Mouse (Mus musculus): Measurements from ENCODE around the gene C2. TPM values are rescaled to one million over a fixed set of nuclear protein-coding genes. Genes with fewer than 3 reads are reported as not detected.

Gene C2
- polyA plus RNA-seq, 1 experiment from 2014 or later = 1.7 TPM

- Histone ChIP-seq H3K36me3 (ENCODE audit: control insufficient read depth, insufficient read depth, low read length) (peaks cover 9% of the 10 kb centered on the region; the same call in 1 of the 2 replicates), H3K27me3 (ENCODE audit: control insufficient read depth, insufficient read depth, low read length) (no peaks in the 10 kb centered on the region), H3K4me2 (replicated peaks; ENCODE audit: low read depth, low read length) (no peak overlapping the region), H3K4me3 (ENCODE audit: low read length) (no peak overlapping the region), H3K9me3 (ENCODE audit: control insufficient read depth, low read length) (no peaks in the 10 kb centered on the region), H3K27ac (ENCODE audit: low read depth, low read length) (no peak overlapping the region), H3K9ac (ENCODE audit: low read depth, low read length) (no peak overlapping the region), H3K4me1 (ENCODE audit: control insufficient read depth, insufficient read depth, low read length) (peaks cover 9% of the 10 kb centered on the region; the same call in 1 of the 2 replicates)
- WGBS = 66% methylated on average over 22 of the region's 24 CpGs
- no peak for ATAC-seq (ENCODE audit: low FRiP score, low TSS enrichment)
Observed at GRCm38 (mm10) chr17:34934031-34934430, 36.0 kb upstream of the C2 start.

GRCm38 (mm10) chr17:34932287-34932686, 34.2 kb upstream of the C2 start:
- peak overlapping the region; percentile 68 for H3K9ac ChIP-seq (ENCODE audit: low read depth, low read length)
- 79% methylated on average over 8 of the region's 8 CpGs for WGBS
- peak overlapping the region; percentile 97 for H3K4me2 ChIP-seq (replicated peaks; ENCODE audit: low read depth, low read length)
- peaks cover 9% of the 10 kb centered on the region; the same call in 1 of the 2 replicates for H3K36me3 ChIP-seq (ENCODE audit: control insufficient read depth, insufficient read depth, low read length)
- H3K27ac ChIP-seq (ENCODE audit: low read depth, low read length) = no peak overlapping the region
- no peaks in the 10 kb centered on the region for H3K9me3 ChIP-seq (ENCODE audit: control insufficient read depth, low read length)
- no peak for ATAC-seq (ENCODE audit: low FRiP score, low TSS enrichment)
- peaks cover 9% of the 10 kb centered on the region; the same call in 1 of the 2 replicates for H3K4me1 ChIP-seq (ENCODE audit: control insufficient read depth, insufficient read depth, low read length)
- H3K27me3 ChIP-seq (ENCODE audit: control insufficient read depth, insufficient read depth, low read length) = no peaks in the 10 kb centered on the region
- peak overlapping the region; percentile 58 for H3K4me3 ChIP-seq (ENCODE audit: low read length)

- H3K4me3 ChIP-seq (ENCODE audit: low read length) = peak overlapping the region; percentile 58
- peak overlapping the region; percentile 68 for H3K9ac ChIP-seq (ENCODE audit: low read depth, low read length)
- peak overlapping the region; percentile 97 for H3K4me2 ChIP-seq (replicated peaks; ENCODE audit: low read depth, low read length)
- no peaks in the 10 kb centered on the region for H3K9me3 ChIP-seq (ENCODE audit: control insufficient read depth, low read length)
- no peaks in the 10 kb centered on the region for H3K27me3 ChIP-seq (ENCODE audit: control insufficient read depth, insufficient read depth, low read length)
- ATAC-seq (ENCODE audit: low FRiP score, low TSS enrichment) = no peak; the same call in 1 of the 2 replicates
- H3K4me1 ChIP-seq (ENCODE audit: control insufficient read depth, insufficient read depth, low read length) = peaks cover 9% of the 10 kb centered on the region; the same call in 1 of the 2 replicates
- WGBS = 17% methylated on average over 14 of the region's 14 CpGs
- H3K27ac ChIP-seq (ENCODE audit: low read depth, low read length) = no peak overlapping the region
- peaks cover 9% of the 10 kb centered on the region; the same call in 1 of the 2 replicates for H3K36me3 ChIP-seq (ENCODE audit: control insufficient read depth, insufficient read depth, low read length)
Observed at GRCm38 (mm10) chr17:34931735-34932098, 33.7 kb upstream of the C2 start.

DNA sequence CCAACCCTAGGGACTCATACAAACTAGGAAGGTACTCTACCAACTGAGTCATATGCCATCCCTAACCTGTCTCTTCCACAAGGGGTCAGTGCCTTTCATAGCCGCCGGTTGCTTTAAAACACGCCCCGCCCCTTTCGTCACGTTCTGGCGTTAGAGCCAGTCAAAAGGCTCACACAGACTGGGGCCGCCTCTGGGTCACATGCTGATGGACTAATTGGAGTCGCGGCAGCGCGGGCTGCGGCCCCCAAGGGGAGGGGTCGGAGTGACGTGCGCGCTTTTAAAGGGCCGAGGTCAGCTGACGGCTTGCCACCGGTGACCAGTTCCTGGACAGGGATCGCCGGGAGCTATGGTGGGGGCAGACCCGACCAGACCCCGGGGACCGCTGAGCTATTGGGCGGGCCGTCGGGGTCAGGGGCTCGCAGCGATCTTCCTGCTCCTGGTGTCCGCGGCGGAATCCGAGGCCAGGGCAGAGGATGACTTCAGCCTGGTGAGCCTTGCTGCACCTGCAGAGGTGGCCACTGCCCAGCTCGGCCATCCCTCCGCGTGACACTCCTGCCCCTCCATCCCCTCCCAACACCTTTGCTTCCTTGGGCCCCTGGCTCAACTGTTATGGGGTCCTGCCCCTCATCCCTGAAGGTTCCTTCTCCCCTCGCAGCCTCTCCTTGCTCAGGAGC, 33.1 kb upstream of the C2 start, which contains the start of gene Neu1:
Gene Neu1 (plus strand): TSS at position 193 of the 674 bp plus-strand sequence.
- peak within 1 kb of the TSS; percentile 68 for H3K9ac ChIP-seq (ENCODE audit: low read depth, low read length)
- no peaks in the 10 kb centered on the region for H3K27me3 ChIP-seq (ENCODE audit: control insufficient read depth, insufficient read depth, low read length)
- H3K9me3 ChIP-seq (ENCODE audit: control insufficient read depth, low read length) = no peaks in the 10 kb centered on the region
- H3K4me3 ChIP-seq (ENCODE audit: low read length) = peak within 1 kb of the TSS; percentile 58
- peak; percentile 97 for ATAC-seq (ENCODE audit: low FRiP score, low TSS enrichment)
- peaks cover 9% of the 10 kb centered on the region; the same call in 1 of the 2 replicates for H3K4me1 ChIP-seq (ENCODE audit: control insufficient read depth, insufficient read depth, low read length)
- peaks cover 9% of the 10 kb centered on the region; the same call in 1 of the 2 replicates for H3K36me3 ChIP-seq (ENCODE audit: control insufficient read depth, insufficient read depth, low read length)
- H3K27ac ChIP-seq (ENCODE audit: low read depth, low read length) = no peak within 1 kb of the TSS
- under 1% methylated on average over 33 of the region's 38 CpGs for WGBS
- H3K4me2 ChIP-seq (replicated peaks; ENCODE audit: low read depth, low read length) = peak within 1 kb of the TSS; percentile 97

DNA sequence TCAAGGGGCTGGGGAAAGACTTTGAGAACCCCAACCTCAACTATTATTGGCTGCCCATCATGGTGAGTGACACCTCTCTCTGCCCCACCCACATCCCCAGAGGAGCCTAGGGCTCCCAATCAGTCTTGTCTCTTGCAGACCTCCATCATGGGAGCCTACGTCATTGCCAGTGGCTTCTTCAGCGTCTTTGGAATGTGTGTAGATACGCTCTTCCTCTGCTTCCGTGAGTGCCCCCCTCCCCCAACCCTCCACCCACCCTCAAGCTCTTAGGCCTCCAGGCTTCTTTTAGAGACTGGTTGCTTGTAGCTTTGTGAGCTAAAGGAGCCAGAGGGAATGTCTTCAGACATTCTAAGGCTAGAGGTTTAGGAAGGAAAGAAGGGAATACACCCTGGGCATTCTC, 30.8 kb upstream of the C2 start:
- H3K9me3 ChIP-seq (ENCODE audit: control insufficient read depth, low read length) = no peaks in the 10 kb centered on the region
- no peak overlapping the region for H3K4me3 ChIP-seq (ENCODE audit: low read length)
- H3K4me2 ChIP-seq (replicated peaks; ENCODE audit: low read depth, low read length) = no peak overlapping the region
- H3K27ac ChIP-seq (ENCODE audit: low read depth, low read length) = no peak overlapping the region
- no peaks in the 10 kb centered on the region for H3K27me3 ChIP-seq (ENCODE audit: control insufficient read depth, insufficient read depth, low read length)
- no peaks in the 10 kb centered on the region for H3K36me3 ChIP-seq (ENCODE audit: control insufficient read depth, insufficient read depth, low read length)
- WGBS = 70% methylated on average over 4 of the region's 4 CpGs
- H3K4me1 ChIP-seq (ENCODE audit: control insufficient read depth, insufficient read depth, low read length) = peaks cover 9% of the 10 kb centered on the region; the same call in 1 of the 2 replicates
- no peak overlapping the region for H3K9ac ChIP-seq (ENCODE audit: low read depth, low read length)
- ATAC-seq (ENCODE audit: low FRiP score, low TSS enrichment) = no peak

- Histone ChIP-seq H3K4me3 (ENCODE audit: low read length) (no peak overlapping the region), H3K9ac (ENCODE audit: low read depth, low read length) (no peak overlapping the region), H3K27ac (ENCODE audit: low read depth, low read length) (no peak overlapping the region), H3K27me3 (ENCODE audit: control insufficient read depth, insufficient read depth, low read length) (no peaks in the 10 kb centered on the region), H3K9me3 (ENCODE audit: control insufficient read depth, low read length) (no peaks in the 10 kb centered on the region), H3K4me2 (replicated peaks; ENCODE audit: low read depth, low read length) (no peak overlapping the region), H3K4me1 (ENCODE audit: control insufficient read depth, insufficient read depth, low read length) (peaks cover 8% of the 10 kb centered on the region; the same call in 1 of the 2 replicates), H3K36me3 (ENCODE audit: control insufficient read depth, insufficient read depth, low read length) (no peaks in the 10 kb centered on the region)
- WGBS = 85% methylated on average over 18 of the region's 18 CpGs
- no peak for ATAC-seq (ENCODE audit: low FRiP score, low TSS enrichment)
Observed at GRCm38 (mm10) chr17:34927306-34928019, 29.4 kb upstream of the C2 start.

DNA sequence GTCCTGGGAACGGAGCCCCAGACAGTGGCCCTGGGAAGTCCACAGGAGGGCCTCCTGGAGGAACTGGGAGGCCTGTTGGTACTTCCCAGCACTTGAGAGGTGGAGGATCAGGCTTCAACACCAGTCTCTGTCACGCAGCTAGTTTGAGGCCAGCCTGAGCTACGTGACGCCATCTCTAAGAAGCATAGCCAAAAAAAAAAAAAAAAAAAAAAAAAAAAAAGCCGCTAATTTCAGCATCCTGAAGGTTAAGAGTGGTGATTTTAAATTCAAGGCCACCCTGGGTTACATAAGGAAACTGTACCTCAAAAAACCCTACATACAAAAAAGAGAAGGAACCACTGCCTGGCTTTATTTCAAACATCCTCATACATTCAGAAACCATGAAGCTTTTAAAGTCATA, 26.2 kb upstream of the C2 start:
- Histone ChIP-seq H3K4me3 (ENCODE audit: low read length) (no peak overlapping the region), H3K4me2 (replicated peaks; ENCODE audit: low read depth, low read length) (no peak overlapping the region), H3K27ac (ENCODE audit: low read depth, low read length) (no peak overlapping the region), H3K27me3 (ENCODE audit: control insufficient read depth, insufficient read depth, low read length) (no peaks in the 10 kb centered on the region), H3K4me1 (ENCODE audit: control insufficient read depth, insufficient read depth, low read length) (no peaks in the 10 kb centered on the region; the same call in 1 of the 2 replicates), H3K36me3 (ENCODE audit: control insufficient read depth, insufficient read depth, low read length) (no peaks in the 10 kb centered on the region), H3K9me3 (ENCODE audit: control insufficient read depth, low read length) (no peaks in the 10 kb centered on the region), H3K9ac (ENCODE audit: low read depth, low read length) (no peak overlapping the region)
- no peak for ATAC-seq (ENCODE audit: low FRiP score, low TSS enrichment)
- 60% methylated on average over 5 of the region's 5 CpGs for whole genome bisulfite sequencing

DNA sequence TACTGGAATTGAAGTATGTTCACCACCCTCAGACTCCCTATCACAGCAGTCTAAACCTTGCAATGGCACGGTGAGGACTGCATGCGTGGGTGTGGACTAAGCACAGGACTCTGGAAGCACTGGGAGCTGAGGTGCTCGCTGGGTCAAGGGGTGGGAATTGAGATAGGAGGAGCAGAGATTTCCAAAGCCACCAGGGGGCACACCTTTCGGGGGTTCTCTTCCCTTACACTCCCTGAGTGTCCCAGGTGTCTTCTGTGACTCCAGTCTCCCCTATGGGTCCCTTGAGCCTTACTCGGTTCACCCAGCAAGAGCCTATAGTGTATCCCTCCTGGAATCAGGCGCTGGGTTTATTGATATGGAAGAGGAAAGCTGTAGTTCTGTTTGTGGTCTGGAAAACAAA, 24.9 kb upstream of the C2 start:
- Histone ChIP-seq H3K9ac (ENCODE audit: low read depth, low read length) (no peak overlapping the region), H3K27me3 (ENCODE audit: control insufficient read depth, insufficient read depth, low read length) (no peaks in the 10 kb centered on the region), H3K27ac (ENCODE audit: low read depth, low read length) (no peak overlapping the region), H3K9me3 (ENCODE audit: control insufficient read depth, low read length) (no peaks in the 10 kb centered on the region), H3K4me3 (ENCODE audit: low read length) (no peak overlapping the region), H3K4me2 (replicated peaks; ENCODE audit: low read depth, low read length) (no peak overlapping the region), H3K4me1 (ENCODE audit: control insufficient read depth, insufficient read depth, low read length) (no peaks in the 10 kb centered on the region; the same call in 1 of the 2 replicates), H3K36me3 (ENCODE audit: control insufficient read depth, insufficient read depth, low read length) (no peaks in the 10 kb centered on the region)
- WGBS = 35% methylated on average over 6 of the region's 6 CpGs
- ATAC-seq (ENCODE audit: low FRiP score, low TSS enrichment) = peak; percentile 63; the same call in 1 of the 2 replicates

- 79% methylated on average over 9 of the region's 9 CpGs for WGBS
- Histone ChIP-seq H3K4me2 (replicated peaks; ENCODE audit: low read depth, low read length) (no peak overlapping the region), H3K4me1 (ENCODE audit: control insufficient read depth, insufficient read depth, low read length) (0 out of 2 replicates have a peak, but pooled peaks cover 9% of the 10 kb centered on the region), H3K36me3 (ENCODE audit: control insufficient read depth, insufficient read depth, low read length) (peaks cover 19% of the 10 kb centered on the region), H3K4me3 (ENCODE audit: low read length) (no peak overlapping the region), H3K9me3 (ENCODE audit: control insufficient read depth, low read length) (no peaks in the 10 kb centered on the region), H3K27me3 (ENCODE audit: control insufficient read depth, insufficient read depth, low read length) (no peaks in the 10 kb centered on the region), H3K27ac (ENCODE audit: low read depth, low read length) (no peak overlapping the region), H3K9ac (ENCODE audit: low read depth, low read length) (no peak overlapping the region)
- no peak for ATAC-seq (ENCODE audit: low FRiP score, low TSS enrichment)
Observed at GRCm38 (mm10) chr17:34917188-34917587, 19.1 kb upstream of the C2 start.
